Mouse (Mus musculus): Measurements from ENCODE around the gene Nudcd3. TPM values are rescaled to one million over a fixed set of nuclear protein-coding genes. Genes with fewer than 3 reads are reported as not detected.

The Nudcd3 gene
- 39.2 and 40.6 TPM in 2 replicates for polyA plus RNA-seq (2015; fragmentation: Nextera tagmentation; extraction: Ambion mirVana)

DNA sequence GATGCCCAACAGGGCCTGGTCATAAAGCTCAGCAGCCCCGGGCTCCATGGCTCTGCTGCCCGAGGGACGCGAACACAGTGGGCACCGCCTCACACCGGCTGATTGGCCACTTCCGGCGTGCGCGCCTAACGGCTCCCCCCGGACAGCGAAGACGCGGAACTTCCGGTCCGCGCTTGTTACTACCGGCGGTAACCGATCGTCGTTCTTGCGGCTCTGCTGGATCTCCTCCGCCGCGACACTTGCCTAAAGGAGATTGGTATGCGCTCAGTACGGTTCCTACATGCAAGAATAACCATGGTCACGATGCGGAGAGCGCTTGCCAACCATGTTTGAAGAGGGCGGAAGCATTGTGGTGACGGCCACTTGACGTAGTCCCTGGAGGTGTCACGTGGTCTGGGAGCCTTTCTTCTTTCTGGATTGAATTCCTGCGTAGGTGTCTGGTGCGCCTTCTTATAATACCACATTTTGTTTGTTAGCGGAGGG is at the start of gene Nudcd3:
Gene Nudcd3 (minus strand): TSS at position 329 of the 483 bp plus-strand sequence.
- Histone ChIP-seq H3K4me1 (ENCODE audit: insufficient read depth, low read length) (peaks cover 15% of the 10 kb centered on the region), H3K9ac (replicated peaks; ENCODE audit: low read length) (peak within 1 kb of the TSS; percentile 89), H3K27me3 (ENCODE audit: insufficient read depth, low read length) (no peaks in the 10 kb centered on the region), H3K4me2 (replicated peaks; ENCODE audit: low read depth, low read length) (peak within 1 kb of the TSS; percentile 66), H3K36me3 (ENCODE audit: insufficient read depth, low read length) (no peaks in the 10 kb centered on the region), H3K27ac (ENCODE audit: low read length) (peak within 1 kb of the TSS; percentile 99), H3K9me3 (ENCODE audit: low read length) (no peaks in the 10 kb centered on the region), H3K4me3 (ENCODE audit: low read length) (peak within 1 kb of the TSS; percentile 93)
- WGBS: under 1% methylated on average over 39 of the region's 39 CpGs
- peak; percentile 96 for ATAC-seq (ENCODE audit: low FRiP score, low TSS enrichment)

DNA sequence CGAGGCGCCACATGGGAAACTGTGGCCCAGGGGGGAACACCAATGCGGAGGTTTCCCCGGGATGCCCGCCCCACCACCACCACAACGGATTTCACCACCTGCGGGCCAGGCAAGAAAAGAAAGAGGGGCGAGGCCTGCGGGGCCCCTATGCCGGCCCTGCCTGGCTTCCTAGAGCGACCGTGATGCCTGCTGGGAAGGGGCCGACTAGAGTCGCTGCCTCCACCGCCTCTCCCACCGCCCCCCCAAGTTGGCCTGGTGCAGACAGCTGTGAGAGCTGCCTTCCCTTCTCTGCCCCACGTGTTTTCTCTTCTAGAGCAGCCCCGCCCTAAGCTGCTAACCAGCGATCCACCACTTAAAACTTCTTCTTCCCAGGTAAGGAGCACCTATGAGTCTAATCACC is 44.5 kb upstream of the Nudcd3 start:
- 58% methylated on average over 19 of the region's 19 CpGs for WGBS
- no peaks in the 10 kb centered on the region for H3K9me3 ChIP-seq (ENCODE audit: low read length)
- H3K4me1 ChIP-seq (ENCODE audit: insufficient read depth, low read length): no peaks in the 10 kb centered on the region
- H3K4me2 ChIP-seq (replicated peaks; ENCODE audit: low read depth, low read length): no peak overlapping the region
- H3K9ac ChIP-seq (replicated peaks; ENCODE audit: low read length): no peak overlapping the region
- H3K27ac ChIP-seq (ENCODE audit: low read length): no peak overlapping the region
- no peaks in the 10 kb centered on the region for H3K27me3 ChIP-seq (ENCODE audit: insufficient read depth, low read length)
- no peaks in the 10 kb centered on the region for H3K36me3 ChIP-seq (ENCODE audit: insufficient read depth, low read length)
- ATAC-seq (ENCODE audit: low FRiP score, low TSS enrichment): no peak
- H3K4me3 ChIP-seq (ENCODE audit: low read length): no peak overlapping the region

DNA sequence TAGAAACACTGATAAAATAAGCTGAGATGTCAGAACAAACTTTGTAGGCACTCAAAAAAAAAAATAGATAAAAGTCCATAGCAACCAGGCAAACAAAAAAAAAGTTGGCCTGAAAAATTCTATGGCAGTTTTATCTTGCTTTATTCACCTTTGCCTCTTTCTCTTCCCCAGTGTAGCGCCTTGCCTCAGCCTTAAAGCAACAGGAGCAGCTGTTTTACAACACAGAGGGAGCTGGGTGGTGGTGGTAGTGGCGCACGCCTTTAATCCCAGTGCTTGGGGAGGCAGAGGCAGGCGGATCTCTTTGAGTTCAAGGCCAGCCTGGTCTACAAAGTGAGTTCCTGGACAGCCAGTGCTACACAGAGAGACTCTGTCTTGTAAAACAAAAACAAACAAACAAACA is 32.8 kb upstream of the Nudcd3 start:
- peaks cover 16% of the 10 kb centered on the region for H3K9me3 ChIP-seq (ENCODE audit: low read length)
- H3K9ac ChIP-seq (replicated peaks; ENCODE audit: low read length): no peak overlapping the region
- H3K36me3 ChIP-seq (ENCODE audit: insufficient read depth, low read length): no peaks in the 10 kb centered on the region
- H3K27me3 ChIP-seq (ENCODE audit: insufficient read depth, low read length): no peaks in the 10 kb centered on the region
- WGBS: 85% methylated on average over 4 of the region's 4 CpGs
- no peak overlapping the region for H3K4me3 ChIP-seq (ENCODE audit: low read length)
- no peaks in the 10 kb centered on the region for H3K4me1 ChIP-seq (ENCODE audit: insufficient read depth, low read length)
- ATAC-seq (ENCODE audit: low FRiP score, low TSS enrichment): no peak
- H3K4me2 ChIP-seq (replicated peaks; ENCODE audit: low read depth, low read length): no peak overlapping the region
- no peak overlapping the region for H3K27ac ChIP-seq (ENCODE audit: low read length)

- H3K27ac ChIP-seq (ENCODE audit: low read length): no peak within 1 kb of the TSS
- H3K9me3 ChIP-seq (ENCODE audit: low read length): peaks cover 2% of the 10 kb centered on the region; the same call in 1 of the 2 replicates
- H3K9ac ChIP-seq (replicated peaks; ENCODE audit: low read length): no peak within 1 kb of the TSS
- no peak within 1 kb of the TSS for H3K4me2 ChIP-seq (replicated peaks; ENCODE audit: low read depth, low read length)
- H3K4me1 ChIP-seq (ENCODE audit: insufficient read depth, low read length): no peaks in the 10 kb centered on the region
- 73% methylated on average over 7 of the region's 7 CpGs for WGBS
- no peaks in the 10 kb centered on the region for H3K27me3 ChIP-seq (ENCODE audit: insufficient read depth, low read length)
- no peaks in the 10 kb centered on the region for H3K36me3 ChIP-seq (ENCODE audit: insufficient read depth, low read length)
- no peak for ATAC-seq (ENCODE audit: low FRiP score, low TSS enrichment)
- no peak within 1 kb of the TSS for H3K4me3 ChIP-seq (ENCODE audit: low read length)
These were observed 29.8 kb upstream of the Nudcd3 start, which contains the start of gene Npc1l1 for GRCm38 (mm10) chr11:6230012-6230411. TSS of gene Npc1l1 (minus strand) at chr11:6230143.

DNA sequence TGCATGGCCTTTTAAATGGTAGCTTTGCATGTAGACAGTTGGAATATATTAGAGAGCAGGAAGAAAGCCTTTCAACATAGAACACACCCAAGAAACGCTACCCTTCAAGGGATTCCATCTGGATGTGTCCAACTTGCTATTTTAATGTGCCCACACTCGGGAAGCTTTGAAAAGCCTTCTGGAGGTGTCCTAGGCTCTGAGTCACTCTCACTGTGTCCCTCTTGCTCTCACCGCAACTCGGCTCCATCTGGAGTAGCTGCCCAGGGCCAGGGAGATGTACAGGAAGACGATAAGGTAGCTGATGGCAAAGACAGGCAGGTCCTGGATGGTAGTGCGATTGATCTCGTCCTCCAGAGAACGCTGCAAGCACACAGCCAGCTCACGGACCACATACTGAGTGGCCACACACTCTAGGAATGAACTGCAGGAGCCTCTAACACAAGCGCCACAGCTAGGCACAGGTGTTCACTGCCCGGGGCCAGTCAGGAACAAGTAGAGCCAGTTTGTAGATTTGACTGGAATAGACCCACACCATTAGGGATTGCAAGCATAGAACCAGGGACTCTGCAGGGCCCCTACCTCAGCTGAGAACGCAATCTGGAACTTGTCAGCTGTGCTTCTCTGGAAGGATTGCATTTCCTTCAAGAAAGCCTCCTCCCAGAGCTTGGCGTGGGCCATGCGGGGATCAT is 24.5 kb upstream of the Nudcd3 start:
- WGBS: 69% methylated on average over 14 of the region's 14 CpGs
- H3K27ac ChIP-seq (ENCODE audit: low read length): no peak overlapping the region
- H3K36me3 ChIP-seq (ENCODE audit: insufficient read depth, low read length): no peaks in the 10 kb centered on the region
- 0 out of 2 replicates have a peak, but pooled peaks have one; percentile 69 for ATAC-seq (ENCODE audit: low FRiP score, low TSS enrichment)
- H3K4me2 ChIP-seq (replicated peaks; ENCODE audit: low read depth, low read length): no peak overlapping the region
- no peaks in the 10 kb centered on the region for H3K27me3 ChIP-seq (ENCODE audit: insufficient read depth, low read length)
- no peaks in the 10 kb centered on the region for H3K4me1 ChIP-seq (ENCODE audit: insufficient read depth, low read length)
- H3K4me3 ChIP-seq (ENCODE audit: low read length): no peak overlapping the region
- H3K9me3 ChIP-seq (ENCODE audit: low read length): no peaks in the 10 kb centered on the region
- H3K9ac ChIP-seq (replicated peaks; ENCODE audit: low read length): no peak overlapping the region

DNA sequence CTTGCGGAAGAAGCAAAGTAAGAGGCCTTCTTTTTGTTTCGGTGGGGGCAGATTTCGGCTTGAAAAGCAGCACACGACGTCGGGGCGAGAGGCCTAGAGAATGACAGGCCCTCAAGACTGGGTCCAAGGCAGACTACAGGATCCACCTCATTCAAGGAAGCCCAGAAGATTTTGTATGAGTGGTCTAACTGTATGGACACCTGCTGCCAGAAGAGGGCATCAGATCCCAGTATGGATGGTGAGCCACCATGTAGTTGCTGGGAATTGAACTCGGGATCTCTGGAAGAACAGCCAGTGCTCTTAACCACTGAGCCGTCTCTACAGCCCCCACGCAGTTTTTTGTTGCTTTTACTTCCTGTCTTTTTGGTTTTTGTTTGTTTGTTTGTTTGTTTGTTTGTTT is 22.0 kb upstream of the Nudcd3 start:
- no peak overlapping the region for H3K4me2 ChIP-seq (replicated peaks; ENCODE audit: low read depth, low read length)
- 90% methylated on average over 10 of the region's 10 CpGs for WGBS

DNA sequence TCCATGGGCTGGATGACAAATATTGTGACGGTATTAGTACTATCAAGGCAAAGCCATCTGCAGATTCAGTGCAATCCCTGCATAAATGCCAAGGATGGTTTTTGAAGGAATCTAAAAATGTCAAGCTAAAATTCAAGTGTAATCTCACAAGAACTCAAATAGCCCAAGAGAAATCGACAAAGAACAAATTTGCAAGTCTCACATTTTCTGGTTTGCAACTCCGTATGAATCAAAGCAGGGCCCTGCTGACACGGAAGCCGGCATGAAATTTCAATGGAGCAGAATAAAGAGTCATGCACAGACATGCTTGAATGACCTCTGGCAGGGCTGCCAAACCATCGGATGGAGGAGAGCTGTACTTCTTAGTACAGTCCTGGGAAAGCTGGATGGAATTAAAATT is 19.8 kb upstream of the Nudcd3 start:
- H3K9me3 ChIP-seq (ENCODE audit: low read length): no peaks in the 10 kb centered on the region
- H3K4me1 ChIP-seq (ENCODE audit: insufficient read depth, low read length): no peaks in the 10 kb centered on the region
- H3K9ac ChIP-seq (replicated peaks; ENCODE audit: low read length): no peak overlapping the region
- ATAC-seq (ENCODE audit: low FRiP score, low TSS enrichment): no peak
- H3K27me3 ChIP-seq (ENCODE audit: insufficient read depth, low read length): no peaks in the 10 kb centered on the region
- H3K4me3 ChIP-seq (ENCODE audit: low read length): no peak overlapping the region
- 72% methylated on average over 6 of the region's 6 CpGs for WGBS
- no peak overlapping the region for H3K4me2 ChIP-seq (replicated peaks; ENCODE audit: low read depth, low read length)
- no peaks in the 10 kb centered on the region for H3K36me3 ChIP-seq (ENCODE audit: insufficient read depth, low read length)
- H3K27ac ChIP-seq (ENCODE audit: low read length): no peak overlapping the region

More for the DNA sequence above, 22.0 kb upstream of the Nudcd3 start:
- H3K27me3 ChIP-seq (ENCODE audit: insufficient read depth, low read length): no peaks in the 10 kb centered on the region
- H3K4me3 ChIP-seq (ENCODE audit: low read length): no peak overlapping the region
- no peaks in the 10 kb centered on the region for H3K9me3 ChIP-seq (ENCODE audit: low read length)
- no peak for ATAC-seq (ENCODE audit: low FRiP score, low TSS enrichment)
- no peaks in the 10 kb centered on the region for H3K36me3 ChIP-seq (ENCODE audit: insufficient read depth, low read length)
- H3K27ac ChIP-seq (ENCODE audit: low read length): no peak overlapping the region
- no peaks in the 10 kb centered on the region for H3K4me1 ChIP-seq (ENCODE audit: insufficient read depth, low read length)
- no peak overlapping the region for H3K9ac ChIP-seq (replicated peaks; ENCODE audit: low read length)

GRCm38 (mm10) chr11:6218189-6218896 is 18.1 kb upstream of the Nudcd3 start:
- Histone ChIP-seq H3K36me3 (ENCODE audit: insufficient read depth, low read length) (no peaks in the 10 kb centered on the region), H3K27me3 (ENCODE audit: insufficient read depth, low read length) (no peaks in the 10 kb centered on the region), H3K4me3 (ENCODE audit: low read length) (no peak overlapping the region), H3K9me3 (ENCODE audit: low read length) (no peaks in the 10 kb centered on the region), H3K4me2 (replicated peaks; ENCODE audit: low read depth, low read length) (no peak overlapping the region), H3K9ac (replicated peaks; ENCODE audit: low read length) (no peak overlapping the region), H3K4me1 (ENCODE audit: insufficient read depth, low read length) (no peaks in the 10 kb centered on the region), H3K27ac (ENCODE audit: low read length) (no peak overlapping the region)
- 76% methylated on average over 11 of the region's 11 CpGs for WGBS
- ATAC-seq (ENCODE audit: low FRiP score, low TSS enrichment): no peak

GRCm38 (mm10) chr11:6216834-6217233 is 16.6 kb upstream of the Nudcd3 start:
- no peak overlapping the region for H3K27ac ChIP-seq (ENCODE audit: low read length)
- no peak overlapping the region for H3K9ac ChIP-seq (replicated peaks; ENCODE audit: low read length)
- WGBS: 58% methylated on average over 3 of the region's 3 CpGs
- no peaks in the 10 kb centered on the region for H3K36me3 ChIP-seq (ENCODE audit: insufficient read depth, low read length)
- ATAC-seq (ENCODE audit: low FRiP score, low TSS enrichment): no peak
- no peak overlapping the region for H3K4me2 ChIP-seq (replicated peaks; ENCODE audit: low read depth, low read length)
- no peaks in the 10 kb centered on the region for H3K9me3 ChIP-seq (ENCODE audit: low read length)
- H3K4me1 ChIP-seq (ENCODE audit: insufficient read depth, low read length): no peaks in the 10 kb centered on the region
- H3K27me3 ChIP-seq (ENCODE audit: insufficient read depth, low read length): no peaks in the 10 kb centered on the region
- H3K4me3 ChIP-seq (ENCODE audit: low read length): no peak overlapping the region

DNA sequence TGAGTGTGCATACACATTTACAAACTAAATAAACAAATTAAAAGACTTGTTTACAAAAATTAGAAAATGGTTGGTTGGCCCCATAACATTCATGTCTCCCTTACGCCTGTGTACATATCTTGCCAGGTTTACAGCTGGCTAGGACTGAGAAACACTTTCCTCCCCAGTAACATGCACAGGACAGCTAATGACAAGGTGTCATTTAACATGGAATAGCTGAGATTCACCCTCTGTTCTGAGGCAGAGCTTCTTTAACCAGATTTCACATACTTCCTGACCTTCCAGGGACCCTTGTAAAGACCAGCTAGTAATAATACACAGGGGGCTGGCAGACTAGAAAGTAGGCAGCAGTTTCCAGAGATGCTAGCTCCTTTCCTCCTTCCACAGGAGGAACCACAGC is 7.9 kb upstream of the Nudcd3 start:
- Histone ChIP-seq H3K27ac (ENCODE audit: low read length) (no peak overlapping the region), H3K27me3 (ENCODE audit: insufficient read depth, low read length) (no peaks in the 10 kb centered on the region), H3K9ac (replicated peaks; ENCODE audit: low read length) (no peak overlapping the region), H3K36me3 (ENCODE audit: insufficient read depth, low read length) (no peaks in the 10 kb centered on the region), H3K9me3 (ENCODE audit: low read length) (peaks cover 7% of the 10 kb centered on the region), H3K4me1 (ENCODE audit: insufficient read depth, low read length) (no peaks in the 10 kb centered on the region), H3K4me3 (ENCODE audit: low read length) (no peak overlapping the region), H3K4me2 (replicated peaks; ENCODE audit: low read depth, low read length) (no peak overlapping the region)
- ATAC-seq (ENCODE audit: low FRiP score, low TSS enrichment): no peak
- 91% methylated on average over 1 of the region's 1 CpGs for WGBS

All from kidney, embryonic 16.5 days (tissue).